Mouse (Mus musculus) embryonic facial prominence, embryonic 11.5 days (tissue): ENCODE measurements around the gene Fam219b. TPM values are rescaled to one million over a fixed set of nuclear protein-coding genes. Genes with fewer than 3 reads are reported as not detected.
A peak's percentile ranks its signal among the peaks of the same experiment; 100 is the strongest.

ENCODE experiments used
- ATAC-seq: fragments of 200-750 bp; cut with Nextera tagmentation; replicated peaks from 2 replicates; pipeline ENCODE4 v1.8.0; 2017; ENCODE audit warnings: low read depth; ENCODE audit not compliant: insufficient number of reproducible peaks, low FRiP score, low TSS enrichment
- DNase-seq: peaks from one replicate; pipeline ENCODE4 v3.0.0-alpha.2; 2015; ENCODE audit warnings: low spot score
- H3K27ac ChIP-seq: fragments of 300-500 bp; sonication (generic); replicated peaks from 2 replicates; pipeline ENCODE4 v1.5.1; 2014; ENCODE audit warnings: mild to moderate bottlenecking, low read depth, low read length, control low read depth
- H3K27me3 ChIP-seq: fragments of 300-500 bp; sonication (generic); 2 replicates; pipeline ENCODE4 v1.6.1; 2014; ENCODE audit warnings: mild to moderate bottlenecking, low read length, moderate library complexity, mixed read lengths; ENCODE audit not compliant: control insufficient read depth, insufficient read depth
- H3K36me3 ChIP-seq: fragments of 300-500 bp; sonication (generic); replicated peaks from 2 replicates; pipeline ENCODE4 v1.6.1; 2014; ENCODE audit warnings: low read depth, mild to moderate bottlenecking, low read length, moderate library complexity, mixed read lengths; ENCODE audit not compliant: control insufficient read depth, insufficient read depth
- H3K4me1 ChIP-seq: fragments of 300-500 bp; sonication (generic); 2 replicates; pipeline ENCODE4 v1.6.1; 2014; ENCODE audit warnings: low read length, mixed read lengths; ENCODE audit not compliant: control insufficient read depth, insufficient read depth
- H3K4me2 ChIP-seq: fragments of 300-500 bp; sonication (generic); 2 replicates; pipeline ENCODE4 v1.6.1; 2014; ENCODE audit warnings: low read depth, mild to moderate bottlenecking, control low read depth, low read length, moderate library complexity
- H3K4me3 ChIP-seq: fragments of 300-500 bp; sonication (generic); 2 replicates; pipeline ENCODE4 v1.5.1; 2014; ENCODE audit warnings: low read depth, low read length, control low read depth
- H3K9ac ChIP-seq: fragments of 300-500 bp; sonication (generic); replicated peaks from 2 replicates; pipeline ENCODE4 v1.6.1; 2014; ENCODE audit warnings: mild to moderate bottlenecking, control low read depth, low read length
- H3K9me3 ChIP-seq: fragments of 300-500 bp; sonication (generic); replicated peaks from 2 replicates; pipeline ENCODE4 v1.6.1; 2016; ENCODE audit warnings: mild to moderate bottlenecking, low read length, inconsistent platforms, mixed read lengths; ENCODE audit not compliant: control insufficient read depth
- WGBS: fragments of 180-500 bp; shearing (Covaris S2); extraction: QIAGEN DNeasy Blood & Tissue Kit; methylation state at CpG from one replicate; pipeline ENCODE4 v1.1.7; 2014; 5-methylcytosine and 5-hydroxymethylcytosine counted together
- polyA plus RNA-seq: library from polyadenylated mRNA; unstranded; fragments of >200 nt; fragmentation: Nextera tagmentation; extraction: Ambion mirVana; gene quantifications from 2 replicates; pipeline ENCODE4 v1.2.1, GENCODE M21; 2014

Fam219b gene
- polyA plus RNA-seq, 1 experiment from 2014 or later = 15.8 TPM

- WGBS = 2% methylated on average over 23 of the region's 23 CpGs
- Histone ChIP-seq H3K36me3 (no peaks in the 10 kb centered on the region), H3K9ac (no peak overlapping the region), H3K4me3 (peak overlapping the region; percentile 39), H3K27me3 (peaks cover 62% of the 10 kb centered on the region), H3K9me3 (no peaks in the 10 kb centered on the region), H3K27ac (no peak overlapping the region), H3K4me2 (peak overlapping the region; percentile 89), H3K4me1 (peaks cover 8% of the 10 kb centered on the region)
- ATAC-seq (0 out of 2 replicates have a peak, but pooled peaks have one; percentile 3), DNase-seq (peak; percentile 11)
Observed at GRCm38 (mm10) chr9:57502911-57503621, 34.3 kb upstream of the Fam219b start.

GRCm38 (mm10) chr9:57503622-57504380, 33.5 kb upstream of the Fam219b start, which contains the start of gene Rpp25:
Gene Rpp25, plus strand, starts transcription at chr9:57504026.
- H3K9me3 ChIP-seq = no peaks in the 10 kb centered on the region
- H3K4me1 ChIP-seq = peaks cover 8% of the 10 kb centered on the region
- H3K4me2 ChIP-seq = peak within 1 kb of the TSS; percentile 89
- no peaks in the 10 kb centered on the region for H3K36me3 ChIP-seq
- peaks cover 62% of the 10 kb centered on the region for H3K27me3 ChIP-seq
- ATAC-seq (peak; percentile 66), DNase-seq (peak; percentile 56)
- H3K27ac ChIP-seq = no peak within 1 kb of the TSS
- peak within 1 kb of the TSS; percentile 47 for H3K9ac ChIP-seq
- WGBS = under 1% methylated on average over 46 of the region's 46 CpGs
- H3K4me3 ChIP-seq = peak within 1 kb of the TSS; percentile 39

GRCm38 (mm10) chr9:57504381-57504700, 33.0 kb upstream of the Fam219b start:
- H3K27me3 ChIP-seq = peaks cover 62% of the 10 kb centered on the region
- peak overlapping the region; percentile 39 for H3K4me3 ChIP-seq
- H3K4me2 ChIP-seq = peak overlapping the region; percentile 89
- WGBS = under 1% methylated on average over 34 of the region's 34 CpGs
- DNase-seq (peak; percentile 63), ATAC-seq (peak; percentile 45; the same call in 1 of the 2 replicates)
- no peaks in the 10 kb centered on the region for H3K9me3 ChIP-seq
- no peaks in the 10 kb centered on the region for H3K36me3 ChIP-seq
- H3K9ac ChIP-seq = peak overlapping the region; percentile 47
- H3K27ac ChIP-seq = no peak overlapping the region
- peaks cover 8% of the 10 kb centered on the region for H3K4me1 ChIP-seq

GRCm38 (mm10) chr9:57504891-57505290, 32.4 kb upstream of the Fam219b start:
- H3K27ac ChIP-seq = no peak overlapping the region
- H3K4me2 ChIP-seq = no peak overlapping the region
- ATAC-seq (no peak), DNase-seq (no peak)
- no peak overlapping the region for H3K9ac ChIP-seq
- no peak overlapping the region for H3K4me3 ChIP-seq
- H3K9me3 ChIP-seq = no peaks in the 10 kb centered on the region
- 40% methylated on average over 10 of the region's 10 CpGs for WGBS
- H3K4me1 ChIP-seq = peaks cover 8% of the 10 kb centered on the region
- H3K27me3 ChIP-seq = peaks cover 62% of the 10 kb centered on the region
- H3K36me3 ChIP-seq = no peaks in the 10 kb centered on the region

GRCm38 (mm10) chr9:57505700-57506099, 31.6 kb upstream of the Fam219b start:
- peaks cover 55% of the 10 kb centered on the region for H3K27me3 ChIP-seq
- no peaks in the 10 kb centered on the region for H3K36me3 ChIP-seq
- H3K9ac ChIP-seq = no peak overlapping the region
- no peak overlapping the region for H3K27ac ChIP-seq
- ATAC-seq (no peak), DNase-seq (no peak)
- H3K4me2 ChIP-seq = no peak overlapping the region; the same call in 1 of the 2 replicates
- H3K9me3 ChIP-seq = no peaks in the 10 kb centered on the region
- H3K4me1 ChIP-seq = peaks cover 8% of the 10 kb centered on the region
- WGBS = 6% methylated on average over 8 of the region's 8 CpGs
- no peak overlapping the region for H3K4me3 ChIP-seq

- no peak for ATAC-seq
- 67% methylated on average over 2 of the region's 2 CpGs for WGBS
- no peak overlapping the region for H3K9ac ChIP-seq
- peaks cover 6% of the 10 kb centered on the region for H3K27me3 ChIP-seq
- no peak for DNase-seq
- no peak overlapping the region for H3K4me2 ChIP-seq
- H3K4me1 ChIP-seq = no peaks in the 10 kb centered on the region
- H3K9me3 ChIP-seq = no peaks in the 10 kb centered on the region
- H3K27ac ChIP-seq = no peak overlapping the region
- no peaks in the 10 kb centered on the region for H3K36me3 ChIP-seq
- no peak overlapping the region for H3K4me3 ChIP-seq
Observed at GRCm38 (mm10) chr9:57510577-57510976, 26.8 kb upstream of the Fam219b start.

- WGBS = 13% methylated on average over 3 of the region's 3 CpGs
- Histone ChIP-seq H3K4me3 (no peak overlapping the region), H3K27me3 (no peaks in the 10 kb centered on the region), H3K9me3 (no peaks in the 10 kb centered on the region), H3K36me3 (no peaks in the 10 kb centered on the region), H3K27ac (no peak overlapping the region), H3K9ac (no peak overlapping the region), H3K4me1 (no peaks in the 10 kb centered on the region), H3K4me2 (no peak overlapping the region)
- peak; percentile 89 for DNase-seq
- ATAC-seq = no peak
Observed at GRCm38 (mm10) chr9:57517113-57517512, 20.2 kb upstream of the Fam219b start.
